Mouse (Mus musculus) heart, embryonic 10.5 days (tissue): ENCODE measurements around the gene Olfr718-ps1. TPM values are rescaled to one million over a fixed set of nuclear protein-coding genes. Genes with fewer than 3 reads are reported as not detected.

Experiments used
- DNase-seq: peaks from one replicate; pipeline ENCODE4 v3.0.0-alpha.2; 2017; ENCODE audit warnings: low spot score
- H3K27ac ChIP-seq: fragments of 300-500 bp; sonication (generic); 2 replicates; pipeline ENCODE4 v1.5.1; 2016; ENCODE audit warnings: mild to moderate bottlenecking
- H3K27me3 ChIP-seq: fragments of 300-500 bp; sonication (generic); 2 replicates; pipeline ENCODE4 v1.6.1; 2016; ENCODE audit warnings: mild to moderate bottlenecking; ENCODE audit not compliant: poor library complexity, insufficient read depth, severe bottlenecking
- H3K36me3 ChIP-seq: fragments of 300-500 bp; sonication (generic); 2 replicates; pipeline ENCODE4 v1.6.1; 2016; ENCODE audit warnings: mild to moderate bottlenecking, moderate library complexity
- H3K4me1 ChIP-seq: fragments of 300-500 bp; sonication (generic); 2 replicates; pipeline ENCODE4 v1.6.1; 2016; ENCODE audit warnings: mild to moderate bottlenecking
- H3K4me3 ChIP-seq: fragments of 300-500 bp; sonication (generic); 2 replicates; pipeline ENCODE4 v1.5.1; 2016; ENCODE audit warnings: mild to moderate bottlenecking, moderate library complexity
- H3K9me3 ChIP-seq: fragments of 300-500 bp; sonication (generic); 2 replicates; pipeline ENCODE4 v1.6.1; 2016; ENCODE audit warnings: mild to moderate bottlenecking, moderate library complexity
- whole genome bisulfite sequencing: fragments of 180-500 bp; shearing (Covaris S2); methylation state at CpG from one replicate; pipeline ENCODE4 v1.1.7; 2016; 5-methylcytosine and 5-hydroxymethylcytosine counted together
- microRNA-seq: library from miRNA; unstranded; fragments of <30 nt; microRNA quantifications from one replicate; pipeline ENCODE4, GENCODE M21; 2017
- polyA plus RNA-seq: library from polyadenylated mRNA; unstranded; fragments of >200 nt; fragmentation: Nextera tagmentation; extraction: Ambion mirVana; gene quantifications from 2 replicates; pipeline ENCODE4 v1.2.1, GENCODE M21; 2016

Olfr718-ps1 gene
- polyA plus RNA-seq, 1 experiment from 2014 or later, result 0.04 TPM

GRCm38 (mm10) chr5:143124805-143125378 lies 22.5 kb downstream of the Olfr718-ps1 start:
- DNase-seq, result no peak
- H3K9me3 ChIP-seq, result peaks cover 4% of the 10 kb centered on the region; the same call in 1 of the 2 replicates
- no peak overlapping the region for H3K27ac ChIP-seq
- no peaks in the 10 kb centered on the region for H3K4me1 ChIP-seq
- no peaks in the 10 kb centered on the region for H3K27me3 ChIP-seq
- no peaks in the 10 kb centered on the region for H3K36me3 ChIP-seq
- no peak overlapping the region for H3K4me3 ChIP-seq
- WGBS, result 73% methylated on average over 4 of the region's 4 CpGs

DNA sequence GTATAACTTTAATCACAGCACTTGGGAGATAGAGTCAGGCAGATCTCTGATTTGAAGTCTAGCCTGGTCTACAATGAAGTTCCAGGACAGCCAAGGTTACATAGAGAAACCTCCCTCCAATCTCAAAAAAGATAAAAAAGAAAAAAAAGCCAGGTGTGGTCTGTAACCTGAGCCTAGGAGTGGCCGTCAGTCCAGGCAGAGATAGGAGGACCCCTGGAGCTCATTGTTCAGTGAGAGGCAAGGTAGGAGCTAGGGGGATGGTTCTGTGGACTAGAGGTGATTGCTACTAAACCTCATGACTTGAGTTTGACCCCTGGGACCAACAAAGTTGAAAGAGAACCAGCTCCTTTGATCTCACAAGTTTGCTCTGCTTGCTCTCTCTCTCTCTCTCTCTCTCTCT lies 24.7 kb downstream of the Olfr718-ps1 start:
- Histone ChIP-seq H3K4me1 (no peaks in the 10 kb centered on the region), H3K27me3 (no peaks in the 10 kb centered on the region), H3K9me3 (no peaks in the 10 kb centered on the region), H3K27ac (no peak overlapping the region), H3K36me3 (no peaks in the 10 kb centered on the region), H3K4me3 (no peak overlapping the region)
- WGBS, result 25% methylated on average over 1 of the region's 1 CpGs
- no peak for DNase-seq

GRCm38 (mm10) chr5:143122125-143122524 lies 25.3 kb downstream of the Olfr718-ps1 start:
- H3K36me3 ChIP-seq, result no peaks in the 10 kb centered on the region
- H3K9me3 ChIP-seq, result no peaks in the 10 kb centered on the region
- no peak for DNase-seq
- H3K4me3 ChIP-seq, result no peak overlapping the region
- H3K27ac ChIP-seq, result no peak overlapping the region
- 85% methylated on average over 8 of the region's 8 CpGs for WGBS
- no peaks in the 10 kb centered on the region for H3K4me1 ChIP-seq
- H3K27me3 ChIP-seq, result no peaks in the 10 kb centered on the region

- 0 out of 2 replicates have a peak, but pooled peaks cover 8% of the 10 kb centered on the region for H3K36me3 ChIP-seq
- DNase-seq, result peak; percentile 97
- peaks cover 19% of the 10 kb centered on the region for H3K4me1 ChIP-seq
- no peaks in the 10 kb centered on the region for H3K9me3 ChIP-seq
- 1% methylated on average over 96 of the region's 110 CpGs for WGBS
- peak within 1 kb of the TSS; percentile 98 for H3K27ac ChIP-seq
- no peaks in the 10 kb centered on the region for H3K27me3 ChIP-seq
- H3K4me3 ChIP-seq, result peak within 1 kb of the TSS; percentile 89
These were observed 34.8 kb downstream of the Olfr718-ps1 start, which contains the start of gene Rnf216 for GRCm38 (mm10) chr5:143112281-143113246. TSS of gene Rnf216 (minus strand) at chr5:143112994.

DNA sequence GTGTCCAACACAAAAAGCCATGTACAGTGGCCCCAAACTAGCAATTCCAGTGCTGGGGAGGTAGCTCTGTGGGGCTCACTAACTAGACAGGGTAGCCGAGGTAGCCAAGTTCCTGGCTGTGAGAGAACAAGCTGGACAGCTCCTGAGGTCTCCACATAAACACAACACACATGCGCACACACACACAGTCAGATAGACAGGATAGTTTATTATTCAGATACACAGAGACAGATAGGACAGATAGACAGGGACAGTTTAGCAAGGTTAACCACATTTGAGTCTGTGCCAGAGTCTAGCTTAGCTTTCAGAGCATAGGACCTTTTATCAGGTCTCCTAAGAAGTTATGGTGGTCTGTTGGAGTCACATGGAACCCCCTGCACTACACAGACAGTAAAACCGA lies 40.5 kb downstream of the Olfr718-ps1 start:
- Histone ChIP-seq H3K4me3 (no peak overlapping the region), H3K4me1 (peaks cover 27% of the 10 kb centered on the region), H3K9me3 (no peaks in the 10 kb centered on the region), H3K27me3 (no peaks in the 10 kb centered on the region), H3K36me3 (0 out of 2 replicates have a peak, but pooled peaks cover 8% of the 10 kb centered on the region), H3K27ac (no peak overlapping the region)
- no peak for DNase-seq
- WGBS, result 93% methylated on average over 3 of the region's 3 CpGs

DNA sequence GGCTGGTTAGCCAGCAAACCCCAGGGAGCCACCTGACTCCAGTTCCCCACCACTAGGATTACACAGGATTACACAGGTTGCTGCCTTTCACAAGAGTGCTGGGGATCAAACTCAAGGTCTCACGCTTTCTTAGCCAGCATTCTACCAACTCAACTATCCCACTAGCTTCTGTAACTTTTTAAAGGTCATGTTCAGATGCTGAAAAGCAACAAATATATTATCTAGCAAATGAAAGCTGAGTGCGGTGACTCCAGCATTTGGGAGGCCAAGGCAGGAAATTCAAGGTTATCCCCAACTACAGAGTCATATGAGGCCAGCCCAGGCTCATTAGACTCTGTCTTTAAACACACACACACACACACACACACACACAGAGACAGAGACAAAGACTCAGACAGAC lies 44.1 kb downstream of the Olfr718-ps1 start:
- H3K4me3 ChIP-seq, result no peak overlapping the region
- no peaks in the 10 kb centered on the region for H3K36me3 ChIP-seq
- H3K27me3 ChIP-seq, result no peaks in the 10 kb centered on the region
- H3K9me3 ChIP-seq, result no peaks in the 10 kb centered on the region
- no peak for DNase-seq
- H3K4me1 ChIP-seq, result peaks cover 21% of the 10 kb centered on the region; the same call in 1 of the 2 replicates
- H3K27ac ChIP-seq, result no peak overlapping the region
- WGBS, result 96% methylated on average over 2 of the region's 2 CpGs

DNA sequence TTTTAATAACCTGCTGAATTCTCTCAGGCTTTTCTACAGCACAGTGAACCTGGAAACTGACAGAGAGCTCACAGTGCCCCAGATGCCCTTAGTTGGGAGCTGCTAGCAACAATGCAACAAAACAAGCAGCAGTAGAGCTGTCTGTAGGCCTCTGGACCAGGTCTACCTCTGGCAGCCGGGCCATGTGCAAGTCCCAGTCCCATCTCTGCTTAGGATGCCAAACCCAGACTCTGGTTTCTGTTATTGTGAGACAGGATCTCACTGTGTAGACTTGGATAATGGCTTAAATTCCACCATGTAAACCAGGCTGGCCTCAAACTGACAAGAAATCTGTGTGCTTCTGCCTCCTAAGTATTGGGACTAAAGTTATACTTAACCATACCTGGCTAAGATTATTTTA lies 45.8 kb downstream of the Olfr718-ps1 start:
- H3K4me1 ChIP-seq, result peaks cover 12% of the 10 kb centered on the region; the same call in 1 of the 2 replicates
- DNase-seq, result no peak
- H3K4me3 ChIP-seq, result no peak overlapping the region
- WGBS, result 74% methylated on average over 1 of the region's 1 CpGs
- peaks cover 7% of the 10 kb centered on the region; the same call in 1 of the 2 replicates for H3K36me3 ChIP-seq
- H3K9me3 ChIP-seq, result no peaks in the 10 kb centered on the region
- no peak overlapping the region for H3K27ac ChIP-seq
- H3K27me3 ChIP-seq, result no peaks in the 10 kb centered on the region

DNA sequence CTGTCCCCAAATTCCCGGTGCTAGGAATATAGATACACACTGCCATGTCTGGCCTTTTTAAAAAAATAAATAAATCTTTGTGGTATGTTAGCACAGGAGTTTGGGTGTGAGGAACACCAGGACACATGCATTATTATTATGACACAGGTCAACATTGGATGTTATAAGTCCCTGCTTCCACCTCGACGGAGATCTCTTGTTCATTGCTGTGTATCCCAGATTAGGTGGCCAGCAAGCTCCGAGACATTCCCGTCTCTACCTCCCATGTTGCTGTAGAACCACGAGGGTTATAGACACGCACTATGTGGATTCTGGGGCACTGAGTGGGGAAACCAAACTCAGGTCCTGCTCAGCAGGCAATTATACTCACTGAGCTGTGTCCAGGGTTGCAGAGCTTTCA lies 52.1 kb downstream of the Olfr718-ps1 start:
- Histone ChIP-seq H3K27me3 (no peaks in the 10 kb centered on the region), H3K4me3 (no peak overlapping the region), H3K27ac (no peak overlapping the region), H3K4me1 (no peaks in the 10 kb centered on the region), H3K36me3 (peaks cover 48% of the 10 kb centered on the region), H3K9me3 (no peaks in the 10 kb centered on the region)
- WGBS, result 90% methylated on average over 7 of the region's 7 CpGs
- peak; percentile 72 for DNase-seq

DNA sequence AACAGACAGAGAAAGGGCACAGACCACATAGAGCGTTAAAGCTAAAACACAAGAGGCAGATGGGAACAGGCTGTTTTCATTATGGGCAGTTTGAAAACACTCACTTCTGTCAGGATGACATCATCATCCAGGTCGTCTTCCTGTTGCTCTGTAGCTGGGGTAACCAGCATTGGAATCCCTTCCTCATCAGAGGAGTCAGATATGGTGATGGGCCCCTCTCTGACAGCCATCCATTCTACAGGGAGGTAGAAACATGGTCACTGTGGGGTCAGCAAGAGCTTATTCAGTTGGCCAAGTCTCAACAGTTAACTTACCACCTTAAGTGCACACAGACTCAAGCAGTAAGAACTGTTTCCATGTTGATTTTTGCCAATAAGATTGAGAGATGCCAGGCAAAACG lies 54.5 kb downstream of the Olfr718-ps1 start:
- Histone ChIP-seq H3K4me1 (no peaks in the 10 kb centered on the region), H3K4me3 (no peak overlapping the region), H3K27me3 (no peaks in the 10 kb centered on the region), H3K27ac (no peak overlapping the region), H3K36me3 (peaks cover 69% of the 10 kb centered on the region), H3K9me3 (no peaks in the 10 kb centered on the region)
- WGBS, result 65% methylated on average over 3 of the region's 3 CpGs
- peak; percentile 62 for DNase-seq

- H3K4me1 ChIP-seq, result no peaks in the 10 kb centered on the region
- H3K9me3 ChIP-seq, result no peaks in the 10 kb centered on the region
- WGBS, result 68% methylated on average over 4 of the region's 4 CpGs
- no peak overlapping the region for H3K27ac ChIP-seq
- H3K36me3 ChIP-seq, result peaks cover 86% of the 10 kb centered on the region
- no peak overlapping the region for H3K4me3 ChIP-seq
- no peak for DNase-seq
- H3K27me3 ChIP-seq, result no peaks in the 10 kb centered on the region
These were observed 62.5 kb downstream of the Olfr718-ps1 start for GRCm38 (mm10) chr5:143084898-143085297.

Small RNA genes within 50 kb of the gene (microRNA-seq; reads per million reads assigned to microRNA genes)
- not detected for gene Gm44405

Other genes with a start within 250 kb of the Olfr718-ps1 start
- gene Actb, start 240.8 kb downstream of the Olfr718-ps1 start, polyA plus RNA-seq, result 6,505 and 8,921 TPM in 2 replicates
- gene Fscn1, start 187.2 kb downstream of the Olfr718-ps1 start, polyA plus RNA-seq, result 254 and 329 TPM in 2 replicates
- 37.9 and 40.6 TPM in 2 replicates for gene Rnf216, start 34.6 kb downstream of the Olfr718-ps1 start, polyA plus RNA-seq
- 8.9 and 12.3 TPM in 2 replicates for gene Rbak, start 33.2 kb upstream of the Olfr718-ps1 start, polyA plus RNA-seq
- gene Spdye4b, start 33.4 kb upstream of the Olfr718-ps1 start, polyA plus RNA-seq, result not detected in 2 replicates
- not detected in 2 replicates for gene Spdye4a, start 79.3 kb upstream of the Olfr718-ps1 start, polyA plus RNA-seq
- gene Zfp12, start 87.6 kb upstream of the Olfr718-ps1 start, polyA plus RNA-seq, result 8.3 and 11.7 TPM in 2 replicates
- gene Zfp316, start 122.4 kb upstream of the Olfr718-ps1 start, polyA plus RNA-seq, result 2.1 and 2.6 TPM in 2 replicates
- not detected in 2 replicates for gene Zfp853, start 146.0 kb upstream of the Olfr718-ps1 start, polyA plus RNA-seq
- gene E130309D02Rik, start 167.8 kb upstream of the Olfr718-ps1 start, polyA plus RNA-seq, result 35.0 and 46.1 TPM in 2 replicates
- 55.5 and 58.6 TPM in 2 replicates for gene Zdhhc4, start 181.7 kb upstream of the Olfr718-ps1 start, polyA plus RNA-seq
- gene Grid2ip, start 209.8 kb upstream of the Olfr718-ps1 start, polyA plus RNA-seq, result 0.51 and 0.55 TPM in 2 replicates